In genomic region chr16:18247521-18248399, GRCm38 (mm10) we compare ENCODE assay signal across 8 mouse cellular contexts. TPM values are rescaled to one million over a fixed set of nuclear protein-coding genes. Genes with fewer than 3 reads are reported as not detected.
DNase-seq lines count a peak whose midpoint lies in the region; ATAC-seq and TF ChIP-seq lines count a peak whose summit lies in the region.

No protein-coding gene starts in this region.

- peaks cover 69% of the 10 kb centered on the region for H3K36me3 ChIP-seq in forebrain, embryonic 13.5 days (ENCODE audit: poor library complexity, severe bottlenecking)
- H3K36me3 ChIP-seq in liver, adult 2 months (ENCODE audit: control insufficient read depth, insufficient read depth, low read length): peaks cover 23% of the 10 kb centered on the region
- H3K36me3 ChIP-seq in stomach, embryonic 15.5 days: peaks cover 51% of the 10 kb centered on the region

- under 1% methylated on average over 33 of the region's 33 CpGs for WGBS in forebrain, embryonic 13.5 days
- 1% methylated on average over 33 of the region's 33 CpGs for WGBS in liver, adult 2 months
- under 1% methylated on average over 33 of the region's 33 CpGs for WGBS in stomach, embryonic 15.5 days

- H3K27ac ChIP-seq in forebrain, embryonic 13.5 days: peak overlapping the region; percentile 89
- peak overlapping the region; percentile 46 for H3K27ac ChIP-seq in liver, adult 2 months (replicated peaks; ENCODE audit: insufficient read depth, low read depth, low read length)
- H3K27ac ChIP-seq in stomach, embryonic 15.5 days: peak overlapping the region; percentile 89

- ATAC-seq in forebrain, embryonic 13.5 days: no peak; the same call in 1 of the 2 replicates
- no peak for ATAC-seq in stomach, embryonic 15.5 days (ENCODE audit: insufficient read depth, low FRiP score, low read depth)
- ATAC-seq in megakaryocyte progenitor cell, adult 5-6 weeks (replicated peaks; ENCODE audit: poor library complexity): no peak

- peaks cover 10% of the 10 kb centered on the region; the same call in 1 of the 2 replicates for H3K79me2 ChIP-seq in liver, adult 2 months (ENCODE audit: control insufficient read depth, insufficient read depth, low read length)

- TF ChIP-seq CTCF in liver, adult 2 months (IDR thresholded peaks at IDR 0.05; ENCODE audit: low read depth, low read length): no peak

- H3K4me1 ChIP-seq in forebrain, embryonic 13.5 days: peaks cover 48% of the 10 kb centered on the region
- H3K4me1 ChIP-seq in liver, adult 2 months (ENCODE audit: control insufficient read depth, insufficient read depth, low read length): peaks cover 9% of the 10 kb centered on the region
- H3K4me1 ChIP-seq in stomach, embryonic 15.5 days: peaks cover 33% of the 10 kb centered on the region

- peak overlapping the region; percentile 97 for H3K4me3 ChIP-seq in forebrain, embryonic 13.5 days
- H3K4me3 ChIP-seq in liver, adult 2 months (ENCODE audit: insufficient read depth, low read depth, low read length): peak overlapping the region; percentile 89
- H3K4me3 ChIP-seq in stomach, embryonic 15.5 days (replicated peaks): peak overlapping the region; percentile 93

- DNase-seq in adrenal gland, postnatal 25 days: peak; percentile 33
- DNase-seq in adrenal gland, adult 8-10 months: no peak
- peak; percentile 46 for DNase-seq in retina, embryonic 14.5 days (ENCODE audit: low spot score)
- no peak for DNase-seq in retina, postnatal 1 day
- peak; percentile 9 for DNase-seq in liver, adult 2 months (ENCODE audit: extremely low read depth, low read depth, low spot score)

- H3K9ac ChIP-seq in forebrain, embryonic 13.5 days: peak overlapping the region; percentile 92
- H3K9ac ChIP-seq in liver, adult 2 months (ENCODE audit: low read depth, low read length): peak overlapping the region; percentile 91
- H3K9ac ChIP-seq in stomach, embryonic 15.5 days: peak overlapping the region; percentile 88

- no peaks in the 10 kb centered on the region for H3K27me3 ChIP-seq in forebrain, embryonic 13.5 days
- no peaks in the 10 kb centered on the region for H3K27me3 ChIP-seq in liver, adult 2 months (ENCODE audit: control insufficient read depth, insufficient read depth, low read length)
- H3K27me3 ChIP-seq in stomach, embryonic 15.5 days (replicated peaks): no peaks in the 10 kb centered on the region

- no peaks in the 10 kb centered on the region for H3K9me3 ChIP-seq in forebrain, embryonic 13.5 days (replicated peaks)
- H3K9me3 ChIP-seq in stomach, embryonic 15.5 days: no peaks in the 10 kb centered on the region

- H3K4me2 ChIP-seq in forebrain, embryonic 13.5 days: peak overlapping the region; percentile 98
- H3K4me2 ChIP-seq in stomach, embryonic 15.5 days: peak overlapping the region; percentile 88

- TF ChIP-seq POLR2A in liver, adult 2 months (IDR thresholded peaks at IDR 0.05; ENCODE audit: extremely low read depth, insufficient read depth, low read length): no peak

RNA-seq across cellular contexts. Expression of gene Trmt2a, which starts 0.7 kb away (rescaled TPM):
- 60.1 and 63.9 TPM in 2 replicates for total RNA-seq in adrenal gland, postnatal 25 days (2021)
- total RNA-seq in adrenal gland, adult 8-10 months (2022): 10 to 100 TPM; 49.8 to 66.4 (median 59.1) TPM
- polyA plus RNA-seq in forebrain, embryonic 13.5 days (2015; fragmentation: Nextera tagmentation; extraction: Ambion mirVana): 116 and 126 TPM in 2 replicates
- total RNA-seq in liver, adult 2 months (2014; rRNA removed): 12.8 and 14.6 TPM in 2 replicates
- 15.8 and 19.4 TPM in 2 replicates for polyA plus RNA-seq in liver, adult 2 months (2012; rRNA removed)
- polyA plus RNA-seq in stomach, embryonic 15.5 days (2015; fragmentation: Nextera tagmentation; extraction: Ambion mirVana): 93.7 and 111 TPM in 2 replicates
- total RNA-seq in megakaryocyte progenitor cell, adult 5-6 weeks (2015): 95.7 and 111 TPM in 2 replicates
- 86.1 and 95.9 TPM in 2 replicates for total RNA-seq in megakaryocyte progenitor cell, adult 5-6 weeks (2017)

RNA-seq across cellular contexts. Expression of gene Ranbp1, which starts 0.8 kb away (rescaled TPM):
- total RNA-seq in adrenal gland, postnatal 25 days (2021): 139 and 168 TPM in 2 replicates
- 100 to 1,000 TPM in 3 of 4 experiments, 10 to 100 TPM in 1; 98.7 to 146 (median 114) TPM for total RNA-seq in adrenal gland, adult 8-10 months (2022)
- polyA plus RNA-seq in forebrain, embryonic 13.5 days (2015; fragmentation: Nextera tagmentation; extraction: Ambion mirVana): 726 and 766 TPM in 2 replicates
- total RNA-seq in liver, adult 2 months (2014; rRNA removed): 37.0 and 40.9 TPM in 2 replicates
- 32.1 and 39.5 TPM in 2 replicates for polyA plus RNA-seq in liver, adult 2 months (2012; rRNA removed)
- 536 and 556 TPM in 2 replicates for polyA plus RNA-seq in stomach, embryonic 15.5 days (2015; fragmentation: Nextera tagmentation; extraction: Ambion mirVana)
- 621 and 642 TPM in 2 replicates for total RNA-seq in megakaryocyte progenitor cell, adult 5-6 weeks (2015)
- total RNA-seq in megakaryocyte progenitor cell, adult 5-6 weeks (2017): 523 and 557 TPM in 2 replicates

RNA-seq across cellular contexts. Expression of gene Gm49776, which starts 10.4 kb away (rescaled TPM):
- not detected in 2 replicates for total RNA-seq in adrenal gland, postnatal 25 days (2021)
- not detected for total RNA-seq in adrenal gland, adult 8-10 months (2022)
- polyA plus RNA-seq in forebrain, embryonic 13.5 days (2015; fragmentation: Nextera tagmentation; extraction: Ambion mirVana): 2.5 and 7.6 TPM in 2 replicates
- total RNA-seq in liver, adult 2 months (2014; rRNA removed): not detected in 2 replicates
- polyA plus RNA-seq in liver, adult 2 months (2012; rRNA removed): not detected in 2 replicates
- polyA plus RNA-seq in stomach, embryonic 15.5 days (2015; fragmentation: Nextera tagmentation; extraction: Ambion mirVana): 1.1 TPM in 2 replicates
- total RNA-seq in megakaryocyte progenitor cell, adult 5-6 weeks (2015): 0.44 TPM in 1 of 2 replicates, not detected in the other
- total RNA-seq in megakaryocyte progenitor cell, adult 5-6 weeks (2017): 0.62 TPM in 1 of 2 replicates, not detected in the other

RNA-seq across cellular contexts. Expression of gene Zdhhc8, which starts 12.8 kb away (rescaled TPM):
- 21.5 and 26.8 TPM in 2 replicates for total RNA-seq in adrenal gland, postnatal 25 days (2021)
- total RNA-seq in adrenal gland, adult 8-10 months (2022): 10 to 100 TPM; 20.5 to 33.0 (median 27.2) TPM
- 7.7 and 8.4 TPM in 2 replicates for polyA plus RNA-seq in forebrain, embryonic 13.5 days (2015; fragmentation: Nextera tagmentation; extraction: Ambion mirVana)
- 1.2 and 1.3 TPM in 2 replicates for total RNA-seq in liver, adult 2 months (2014; rRNA removed)
- polyA plus RNA-seq in liver, adult 2 months (2012; rRNA removed): 10.9 and 12.3 TPM in 2 replicates
- 15.2 and 15.7 TPM in 2 replicates for polyA plus RNA-seq in stomach, embryonic 15.5 days (2015; fragmentation: Nextera tagmentation; extraction: Ambion mirVana)
- total RNA-seq in megakaryocyte progenitor cell, adult 5-6 weeks (2015): 7.3 and 7.6 TPM in 2 replicates
- 2.4 and 7.0 TPM in 2 replicates for total RNA-seq in megakaryocyte progenitor cell, adult 5-6 weeks (2017)

RNA-seq across cellular contexts. Expression of gene Ccdc188, which starts 30.1 kb away (rescaled TPM):
- not detected in 2 replicates for total RNA-seq in adrenal gland, postnatal 25 days (2021)
- total RNA-seq in adrenal gland, adult 8-10 months (2022): not detected
- 0.13 TPM in 1 of 2 replicates, not detected in the other for polyA plus RNA-seq in forebrain, embryonic 13.5 days (2015; fragmentation: Nextera tagmentation; extraction: Ambion mirVana)
- total RNA-seq in liver, adult 2 months (2014; rRNA removed): not detected in 2 replicates
- polyA plus RNA-seq in liver, adult 2 months (2012; rRNA removed): not detected in 2 replicates
- polyA plus RNA-seq in stomach, embryonic 15.5 days (2015; fragmentation: Nextera tagmentation; extraction: Ambion mirVana): not detected in 2 replicates
- not detected in 2 replicates for total RNA-seq in megakaryocyte progenitor cell, adult 5-6 weeks (2015)
- total RNA-seq in megakaryocyte progenitor cell, adult 5-6 weeks (2017): not detected in 2 replicates

Comparison
In these comparisons a context has a peak if more than half of its experiments do, and no peak if none do; other contexts are left out.
1. DNase-seq: peak in adrenal gland, postnatal 25 days (single experiment), retina, embryonic 14.5 days (single experiment) and liver, adult 2 months (single experiment); none in adrenal gland, adult 8-10 months (single experiment) and retina, postnatal 1 day (single experiment).
2. Peak in every context shown above with its lines, with median percentiles within 50 percentile points of each other: H3K27ac ChIP-seq, H3K4me3 ChIP-seq and H3K9ac ChIP-seq.